Mouse (Mus musculus) myocyte (in vitro differentiated cells): ENCODE results near the gene Ubxn11. TPM values are rescaled to one million over a fixed set of nuclear protein-coding genes. Genes with fewer than 3 reads are reported as not detected.

Source experiments
- H3K27me3 ChIP-seq: one replicate; pipeline ENCODE4 v1.6.1; 2011; ENCODE audit not compliant: control insufficient read depth, insufficient read depth, insufficient read length
- H3K36me3 ChIP-seq: one replicate; pipeline ENCODE4 v1.6.1; 2011; ENCODE audit not compliant: control insufficient read depth, insufficient read depth
- H3K4me2 ChIP-seq: one replicate; pipeline ENCODE4 v1.6.1; 2011; ENCODE audit warnings: low read depth, control low read depth
- H3K4me3 ChIP-seq: one replicate; pipeline ENCODE4 v1.5.1; 2011; ENCODE audit warnings: mild to moderate bottlenecking, control low read depth, moderate library complexity
- H3K79me2 ChIP-seq: one replicate; pipeline ENCODE4 v1.6.1; 2011; ENCODE audit not compliant: control insufficient read depth, insufficient read depth
- H3ac ChIP-seq: one replicate; pipeline ENCODE4 v1.6.1; 2011; ENCODE audit not compliant: control insufficient read depth, insufficient read length
- CEBPB ChIP-seq: IDR thresholded peaks from 2 replicates; pipeline ENCODE4 v1.6.1; 2011; ENCODE audit warnings: mild to moderate bottlenecking, moderate library complexity; ENCODE audit not compliant: poor library complexity, insufficient read depth, severe bottlenecking
- E2F4 ChIP-seq: IDR thresholded peaks from one replicate; pipeline ENCODE4 v1.6.1; 2011; ENCODE audit warnings: mild to moderate bottlenecking, control low read depth, moderate library complexity; ENCODE audit not compliant: insufficient read depth
- MAX ChIP-seq: IDR thresholded peaks from one replicate; pipeline ENCODE4 v1.6.1; 2011; ENCODE audit warnings: low read depth, mild to moderate bottlenecking, control low read depth
- MYOD1 ChIP-seq, 3 experiments: IDR thresholded peaks; one replicate each; pipeline ENCODE4 v1.6.1; 2011; ENCODE audit warnings: control low read depth in 2 of 3, low read depth in 2 of 3, mild to moderate bottlenecking in 2 of 3, moderate library complexity in 1 of 3; ENCODE audit not compliant: insufficient read length in 2 of 3, control insufficient read depth in 1 of 3
- MYOG ChIP-seq, 3 experiments: IDR thresholded peaks; one replicate each; pipeline ENCODE4 v1.6.1; 2011; ENCODE audit warnings: control low read depth in 2 of 3, low read depth in 2 of 3, mild to moderate bottlenecking in 2 of 3; ENCODE audit not compliant: insufficient read length in 2 of 3, control insufficient read depth in 1 of 3, insufficient read depth in 1 of 3
- POLR2A ChIP-seq: IDR thresholded peaks from one replicate; pipeline ENCODE4 v1.6.1; 2011; ENCODE audit warnings: low read depth, mild to moderate bottlenecking, control low read depth, moderate library complexity; ENCODE audit not compliant: insufficient read length
- POLR2AphosphoS2 ChIP-seq: IDR thresholded peaks from one replicate; pipeline ENCODE4 v1.6.1; 2011; ENCODE audit warnings: low read depth, control low read depth; ENCODE audit not compliant: insufficient read length
- REST ChIP-seq: IDR thresholded peaks from one replicate; pipeline ENCODE4 v1.6.1; 2011; ENCODE audit warnings: mild to moderate bottlenecking, control low read depth, moderate library complexity; ENCODE audit not compliant: insufficient read depth, insufficient read length
- SRF ChIP-seq: IDR thresholded peaks from one replicate; pipeline ENCODE4 v1.6.1; 2011; ENCODE audit warnings: low read depth; ENCODE audit not compliant: control insufficient read depth, insufficient read length
- TCF12 ChIP-seq: IDR thresholded peaks from one replicate; pipeline ENCODE4 v1.6.1; 2011; ENCODE audit warnings: mild to moderate bottlenecking, control low read depth; ENCODE audit not compliant: poor library complexity, insufficient read depth, severe bottlenecking
- TCF3 ChIP-seq: IDR thresholded peaks from one replicate; pipeline ENCODE4 v1.6.1; 2011; ENCODE audit warnings: low read depth, control low read depth; ENCODE audit not compliant: insufficient read length
- USF1 ChIP-seq: IDR thresholded peaks from one replicate; pipeline ENCODE4 v1.6.1; 2011; ENCODE audit warnings: low read depth, mild to moderate bottlenecking, control low read depth, moderate library complexity
- polyA plus RNA-seq: library from polyadenylated mRNA; unstranded; fragments of >200 nt; fragmentation: generic; extraction: Trizol; gene quantifications from one replicate; pipeline ENCODE4 v1.2.1, GENCODE M21; 2012; ENCODE audit warnings: missing spikeins

Gene Ubxn11
- polyA plus RNA-seq, 1 experiment = 1.5 TPM

GRCm38 (mm10) chr4:134106105-134106504 is 3.7 kb downstream of the Ubxn11 start:
- Histone ChIP-seq H3ac (no peak overlapping the region), H3K79me2 (no peaks in the 10 kb centered on the region), H3K4me2 (no peak overlapping the region), H3K4me3 (no peak overlapping the region), H3K36me3 (no peaks in the 10 kb centered on the region), H3K27me3 (no peaks in the 10 kb centered on the region)
- TF ChIP-seq POLR2A (no peak), SRF (no peak), MAX (no peak), E2F4 (no peak), POLR2AphosphoS2 (no peak), MYOD1 (IDR thresholded peaks at IDR 0.05; ENCODE audit: control insufficient read depth in 1 of 3, insufficient read length in 2 of 3, low read depth in 2 of 3) (no peak), TCF12 (no peak), USF1 (no peak), MYOG (IDR thresholded peaks at IDR 0.05; ENCODE audit: control insufficient read depth in 1 of 3, insufficient read depth in 1 of 3, insufficient read length in 2 of 3, low read depth in 2 of 3) (no peak), TCF3 (no peak), REST (no peak), CEBPB (no peak)

DNA sequence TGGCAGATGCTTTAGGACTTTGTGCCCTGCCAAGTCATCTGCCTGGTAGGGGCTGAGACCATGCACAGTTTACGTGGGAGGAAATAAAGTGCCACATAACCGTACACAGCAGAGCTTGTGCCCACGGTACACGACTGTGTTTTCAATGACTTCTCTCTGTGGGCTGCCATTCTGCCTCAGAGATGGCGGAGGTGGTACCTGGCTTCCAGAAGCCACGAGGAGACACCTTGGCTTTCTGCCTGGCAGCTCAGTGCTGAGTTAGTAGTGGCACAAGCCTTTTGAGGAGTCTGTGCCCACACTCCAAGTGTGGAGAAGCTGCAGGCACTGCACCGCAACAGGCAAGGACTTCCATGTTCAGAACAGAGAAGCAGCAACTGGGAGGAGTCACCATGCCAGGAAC is 5.4 kb downstream of the Ubxn11 start:
- TF ChIP-seq USF1 (no peak), MYOG (IDR thresholded peaks at IDR 0.05; ENCODE audit: control insufficient read depth in 1 of 3, insufficient read depth in 1 of 3, insufficient read length in 2 of 3, low read depth in 2 of 3) (no peak), E2F4 (no peak), MYOD1 (IDR thresholded peaks at IDR 0.05; ENCODE audit: control insufficient read depth in 1 of 3, insufficient read length in 2 of 3, low read depth in 2 of 3) (no peak), POLR2A (no peak), TCF3 (no peak), SRF (no peak), MAX (no peak), TCF12 (no peak), CEBPB (no peak), POLR2AphosphoS2 (no peak), REST (no peak)

DNA sequence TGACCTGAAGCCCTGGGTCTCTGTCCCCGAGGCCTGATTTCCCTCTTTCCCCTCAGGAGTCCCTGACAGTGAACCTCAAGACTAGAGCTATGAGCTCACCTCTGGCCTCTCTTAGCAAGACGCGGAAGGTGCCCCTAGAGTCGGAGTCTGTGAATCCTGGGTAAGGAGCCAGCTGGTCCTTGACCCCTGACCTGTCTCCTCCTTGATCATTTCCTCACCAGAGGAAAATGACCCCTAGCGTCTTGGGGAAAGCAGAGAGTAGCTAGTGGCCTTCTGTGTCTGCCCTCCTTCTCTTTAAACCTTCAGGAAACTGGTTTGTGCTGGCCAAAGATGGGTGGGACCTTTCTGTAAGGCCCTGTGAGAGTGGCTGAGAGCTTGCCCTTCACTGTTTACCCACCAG is 5.8 kb downstream of the Ubxn11 start:
- H3K36me3 ChIP-seq = no peaks in the 10 kb centered on the region
- TF ChIP-seq USF1 (no peak), E2F4 (no peak)
- H3K4me2 ChIP-seq = no peak overlapping the region
- no peak overlapping the region for H3ac ChIP-seq
- H3K79me2 ChIP-seq = no peaks in the 10 kb centered on the region
- no peaks in the 10 kb centered on the region for H3K27me3 ChIP-seq
- H3K4me3 ChIP-seq = no peak overlapping the region

More for the DNA sequence above, 5.4 kb downstream of the Ubxn11 start:
- no peaks in the 10 kb centered on the region for H3K36me3 ChIP-seq
- H3K4me3 ChIP-seq = no peak overlapping the region
- H3K4me2 ChIP-seq = no peak overlapping the region
- no peak overlapping the region for H3ac ChIP-seq
- H3K79me2 ChIP-seq = no peaks in the 10 kb centered on the region
- no peaks in the 10 kb centered on the region for H3K27me3 ChIP-seq

GRCm38 (mm10) chr4:134110653-134111052 is 8.3 kb downstream of the Ubxn11 start:
- Histone ChIP-seq H3K4me3 (no peak overlapping the region), H3K36me3 (no peaks in the 10 kb centered on the region), H3K27me3 (no peaks in the 10 kb centered on the region), H3K79me2 (no peaks in the 10 kb centered on the region), H3K4me2 (no peak overlapping the region), H3ac (no peak overlapping the region)
- no peak for TF ChIP-seq E2F4
- no peak for TF ChIP-seq TCF3
- TF ChIP-seq POLR2A = no peak
- TF ChIP-seq USF1 = no peak
- TF ChIP-seq SRF = no peak

- no peak for TF ChIP-seq MYOD1 (IDR thresholded peaks at IDR 0.05; ENCODE audit: control insufficient read depth in 1 of 3, insufficient read length in 2 of 3, low read depth in 2 of 3)
- no peak for TF ChIP-seq CEBPB
- no peak for TF ChIP-seq USF1
- no peak for TF ChIP-seq POLR2A
- no peak for TF ChIP-seq SRF
- TF ChIP-seq POLR2AphosphoS2 = no peak
- TF ChIP-seq TCF12 = no peak
- no peak for TF ChIP-seq TCF3
- TF ChIP-seq MYOG (IDR thresholded peaks at IDR 0.05; ENCODE audit: control insufficient read depth in 1 of 3, insufficient read depth in 1 of 3, insufficient read length in 2 of 3, low read depth in 2 of 3) = no peak
- no peak for TF ChIP-seq REST
- TF ChIP-seq E2F4 = no peak
- TF ChIP-seq MAX = no peak
- Histone ChIP-seq H3ac (no peak overlapping the region), H3K27me3 (no peaks in the 10 kb centered on the region), H3K4me3 (no peak overlapping the region), H3K36me3 (no peaks in the 10 kb centered on the region), H3K79me2 (no peaks in the 10 kb centered on the region), H3K4me2 (no peak overlapping the region)
Measured at GRCm38 (mm10) chr4:134112403-134112802, 10.0 kb downstream of the Ubxn11 start.
